Mouse (Mus musculus) liver, postnatal 0 days (tissue): Measurements from ENCODE around the gene Xdh.

Experiments used
- CTCF ChIP-seq: sonication (generic); IDR thresholded peaks from 2 replicates; pipeline ENCODE4 v1.5.1; 2016; ENCODE audit warnings: antibody characterized with exemption, low read depth
- EP300 ChIP-seq: IDR thresholded peaks from 2 replicates; pipeline ENCODE4 v1.6.1; 2016; ENCODE audit warnings: antibody characterized with exemption, low read depth, mild to moderate bottlenecking

DNA sequence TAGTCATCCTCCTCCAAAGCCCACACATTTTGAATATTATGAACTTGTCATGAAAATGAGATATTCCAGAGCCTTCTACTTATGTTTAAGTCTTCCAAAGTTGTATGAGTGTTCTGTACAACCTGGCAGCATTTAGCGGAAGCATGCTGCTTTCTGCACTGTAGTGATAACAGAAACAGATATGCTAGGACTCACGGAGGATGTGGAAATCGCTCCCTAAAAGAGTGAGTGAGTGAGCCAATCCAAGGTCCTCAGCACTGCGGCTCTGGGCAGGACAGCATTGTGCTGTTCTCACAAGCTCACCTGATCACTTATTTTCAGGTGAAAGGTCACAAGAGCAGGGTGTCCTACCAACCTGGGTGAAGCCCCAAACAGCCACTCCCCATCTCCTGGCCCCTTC lies 56.2 kb downstream of the Xdh start:
- no peak for TF ChIP-seq EP300
- no peak for TF ChIP-seq CTCF
